Mouse (Mus musculus): ENCODE measurements around the gene Cckbr. TPM values are rescaled to one million over a fixed set of nuclear protein-coding genes. Genes with fewer than 3 reads are reported as not detected.

The Cckbr gene
- polyA plus RNA-seq, 1 experiment from 2014 or later = 0.87 TPM

DNA sequence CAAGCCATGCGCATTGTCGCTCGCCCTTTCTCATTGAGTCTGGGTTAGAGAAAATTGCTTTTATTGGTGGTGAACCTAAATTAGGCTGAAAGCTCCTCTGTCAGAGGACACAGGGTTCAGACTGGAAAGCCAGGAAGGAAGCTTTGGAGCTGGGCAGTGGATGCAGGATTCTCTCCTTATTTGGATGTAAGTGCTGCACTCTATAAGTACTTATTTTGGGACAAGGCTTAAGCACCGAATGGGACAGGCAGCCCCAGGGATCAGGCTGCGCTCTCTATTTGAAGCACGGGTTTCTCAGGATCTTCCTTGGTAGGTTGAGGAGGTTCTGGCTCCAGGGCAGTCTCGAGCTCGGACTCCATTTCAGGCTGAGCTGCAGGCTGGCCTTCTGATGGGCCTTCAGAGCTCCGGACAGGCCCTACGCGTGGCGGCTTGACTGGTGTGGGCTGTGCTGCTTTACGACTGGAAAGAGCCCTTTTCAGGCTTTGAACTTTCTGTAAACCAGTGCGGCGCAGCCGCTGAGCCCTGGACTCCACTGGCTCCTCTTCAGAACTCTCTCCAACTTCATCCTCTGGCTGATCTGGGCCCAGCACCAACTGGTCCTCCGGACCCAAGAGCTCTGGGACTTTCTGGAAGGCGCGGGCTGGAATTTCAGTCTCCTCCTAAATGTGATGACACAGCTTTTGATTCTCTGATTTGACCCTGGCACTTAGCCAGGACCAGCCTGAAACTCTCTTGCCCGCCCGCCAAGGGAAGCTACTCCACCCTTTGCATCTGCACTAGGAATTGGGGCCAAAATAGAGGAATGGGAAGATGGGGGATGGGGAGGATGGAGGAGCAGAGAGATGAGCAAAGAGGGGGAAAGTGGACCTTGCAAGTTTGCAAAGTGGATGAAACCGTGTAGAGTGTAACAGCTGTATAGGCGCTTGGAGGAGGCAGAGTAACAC, 55.3 kb downstream of the Cckbr start:
- H3K9me3 ChIP-seq = no peaks in the 10 kb centered on the region
- no peaks in the 10 kb centered on the region for H3K36me3 ChIP-seq (replicated peaks)
- peaks cover 27% of the 10 kb centered on the region for H3K4me1 ChIP-seq
- 66% methylated on average over 23 of the region's 23 CpGs for WGBS
- H3K4me3 ChIP-seq = peak overlapping the region; percentile 63
- H3K27ac ChIP-seq (replicated peaks) = no peak overlapping the region; the same call in 1 of the 2 replicates
- peaks cover 37% of the 10 kb centered on the region for H3K27me3 ChIP-seq (replicated peaks; ENCODE audit: low read depth, poor library complexity, severe bottlenecking)
- DNase-seq (ENCODE audit: low spot score) = no peak

DNA sequence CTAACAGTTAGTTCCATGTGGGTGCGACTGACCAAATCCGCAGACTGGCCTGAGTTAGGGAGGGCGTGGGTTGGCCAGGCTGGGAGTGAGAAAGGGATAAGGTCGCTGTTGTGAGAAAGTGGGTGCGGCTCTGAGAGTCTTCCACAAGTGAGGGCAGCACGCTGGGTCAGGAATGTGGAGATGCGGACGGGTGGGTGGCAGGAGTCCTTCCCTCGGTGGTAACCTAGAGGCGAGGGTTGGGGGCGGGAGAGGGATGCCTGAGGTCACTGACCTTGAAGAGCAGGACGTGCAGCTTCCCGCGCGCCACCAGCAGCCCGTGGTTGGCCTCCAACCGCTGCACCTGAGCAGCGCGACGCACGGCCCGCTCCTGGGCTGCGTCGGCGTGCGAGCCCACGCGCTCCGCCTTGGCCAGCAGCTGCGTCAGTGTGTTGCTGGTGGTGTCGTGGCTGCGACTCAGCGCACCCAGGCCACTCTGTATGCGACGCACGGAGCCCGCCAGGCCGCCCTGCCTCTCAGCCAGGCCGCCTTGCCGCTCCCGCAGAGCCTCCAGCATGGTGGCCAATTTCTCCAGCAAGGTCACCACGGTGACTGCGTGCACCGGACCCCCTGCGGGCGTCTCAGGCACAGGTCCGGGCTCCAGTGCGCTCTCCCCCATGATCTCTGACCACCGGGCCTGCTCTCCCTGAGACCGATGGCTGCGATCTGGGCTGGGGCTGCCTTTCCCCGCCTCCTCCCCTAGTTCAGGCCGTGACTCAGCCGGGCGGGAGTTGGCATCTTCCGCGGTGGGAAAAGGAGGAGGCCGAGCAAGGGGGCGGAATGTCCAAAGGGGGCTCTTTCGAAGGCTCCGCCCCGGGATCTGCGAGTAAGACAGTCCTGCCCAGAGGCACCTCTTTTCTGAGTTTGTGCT, 56.2 kb downstream of the Cckbr start, which contains the start of gene Cavin3:
Cavin3 (minus strand) TSS at position 796 of the 907 bp plus-strand sequence.
- peaks cover 27% of the 10 kb centered on the region for H3K4me1 ChIP-seq
- peak within 1 kb of the TSS; percentile 85 for H3K27ac ChIP-seq (replicated peaks)
- peak; percentile 74 for DNase-seq (ENCODE audit: low spot score)
- peak within 1 kb of the TSS; percentile 63 for H3K4me3 ChIP-seq
- WGBS = 3% methylated on average over 63 of the region's 63 CpGs
- peaks cover 37% of the 10 kb centered on the region for H3K27me3 ChIP-seq (replicated peaks; ENCODE audit: low read depth, poor library complexity, severe bottlenecking)
- H3K36me3 ChIP-seq (replicated peaks) = no peaks in the 10 kb centered on the region
- no peaks in the 10 kb centered on the region for H3K9me3 ChIP-seq

GRCm38 (mm10) chr7:105482426-105482825, 56.9 kb downstream of the Cckbr start:
- Histone ChIP-seq H3K9me3 (no peaks in the 10 kb centered on the region), H3K27me3 (replicated peaks; ENCODE audit: low read depth, poor library complexity, severe bottlenecking) (peaks cover 37% of the 10 kb centered on the region), H3K4me3 (peak overlapping the region; percentile 63), H3K27ac (replicated peaks) (peak overlapping the region; percentile 85), H3K4me1 (peaks cover 27% of the 10 kb centered on the region), H3K36me3 (replicated peaks) (no peaks in the 10 kb centered on the region)
- WGBS = 44% methylated on average over 8 of the region's 8 CpGs
- peak; percentile 47 for DNase-seq (ENCODE audit: low spot score)

DNA sequence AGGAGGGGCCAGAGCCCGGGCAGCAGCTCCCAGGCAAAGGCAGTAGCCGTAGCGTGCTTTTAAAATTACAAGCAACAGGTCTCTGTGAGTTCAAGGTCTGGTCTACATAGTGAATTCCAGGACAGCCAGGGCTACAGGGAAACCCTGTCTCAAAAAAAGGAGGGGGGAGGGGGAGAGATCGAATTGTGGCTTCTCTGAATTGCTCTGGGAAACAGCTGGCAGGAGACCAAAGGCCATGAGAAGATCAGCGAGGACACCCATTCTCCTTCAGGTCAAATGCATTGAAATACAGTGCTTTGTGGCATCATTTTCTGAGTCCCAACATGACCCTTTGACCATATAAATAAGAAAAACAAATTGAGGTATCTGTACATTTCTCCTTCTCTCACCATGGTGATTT, 59.5 kb downstream of the Cckbr start:
- H3K27ac ChIP-seq (replicated peaks) = no peak overlapping the region
- DNase-seq (ENCODE audit: low spot score) = no peak
- no peaks in the 10 kb centered on the region for H3K9me3 ChIP-seq
- H3K36me3 ChIP-seq (replicated peaks) = no peaks in the 10 kb centered on the region
- peaks cover 26% of the 10 kb centered on the region for H3K4me1 ChIP-seq
- H3K4me3 ChIP-seq = no peak overlapping the region
- H3K27me3 ChIP-seq (replicated peaks; ENCODE audit: low read depth, poor library complexity, severe bottlenecking) = peaks cover 33% of the 10 kb centered on the region
- WGBS = 73% methylated on average over 5 of the region's 5 CpGs

GRCm38 (mm10) chr7:105487104-105487876, 61.8 kb downstream of the Cckbr start:
- Histone ChIP-seq H3K9me3 (no peaks in the 10 kb centered on the region), H3K4me1 (peaks cover 4% of the 10 kb centered on the region), H3K36me3 (replicated peaks) (no peaks in the 10 kb centered on the region), H3K27ac (replicated peaks) (no peak overlapping the region), H3K4me3 (no peak overlapping the region), H3K27me3 (replicated peaks; ENCODE audit: low read depth, poor library complexity, severe bottlenecking) (peaks cover 10% of the 10 kb centered on the region)
- DNase-seq (ENCODE audit: low spot score) = no peak
- WGBS = 78% methylated on average over 6 of the region's 6 CpGs

GRCm38 (mm10) chr7:105497881-105498280, 72.3 kb downstream of the Cckbr start:
- Histone ChIP-seq H3K4me3 (no peak overlapping the region), H3K27me3 (replicated peaks; ENCODE audit: low read depth, poor library complexity, severe bottlenecking) (no peaks in the 10 kb centered on the region), H3K9me3 (no peaks in the 10 kb centered on the region), H3K4me1 (peaks cover 9% of the 10 kb centered on the region), H3K36me3 (replicated peaks) (no peaks in the 10 kb centered on the region), H3K27ac (replicated peaks) (no peak overlapping the region)
- WGBS = 89% methylated on average over 3 of the region's 3 CpGs
- DNase-seq (ENCODE audit: low spot score) = no peak

DNA sequence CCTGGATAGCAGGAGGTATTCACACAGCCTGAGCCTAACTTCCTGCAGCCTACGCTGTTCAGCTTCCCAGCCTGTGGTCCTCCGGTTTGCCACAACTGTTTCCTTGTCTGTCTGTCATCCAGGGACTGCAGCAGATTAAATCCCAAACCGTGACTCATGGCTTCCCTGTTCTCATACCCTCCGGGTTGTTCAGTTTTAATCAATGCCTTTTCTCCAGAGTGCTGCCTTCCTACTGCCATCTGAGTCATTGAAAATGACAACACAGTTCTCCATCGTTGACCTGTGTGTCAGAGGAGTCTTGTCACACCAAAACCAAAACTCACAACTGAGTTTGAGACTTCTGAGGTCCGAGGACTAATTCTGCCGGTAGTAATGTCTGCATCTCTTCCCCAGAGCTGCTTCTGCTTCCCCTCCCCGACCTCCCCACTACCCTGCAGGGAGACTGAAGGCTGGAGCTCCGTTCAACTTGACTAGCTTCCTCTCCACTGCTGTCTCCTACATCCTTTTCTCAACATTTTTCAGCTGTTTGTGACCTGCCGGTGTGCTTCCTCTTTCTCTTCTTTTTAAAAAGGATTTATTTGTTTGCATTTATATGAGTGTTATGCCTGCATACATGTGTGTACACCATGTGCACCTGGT, 73.4 kb downstream of the Cckbr start:
- Histone ChIP-seq H3K36me3 (replicated peaks) (no peaks in the 10 kb centered on the region), H3K4me3 (no peak overlapping the region), H3K27me3 (replicated peaks; ENCODE audit: low read depth, poor library complexity, severe bottlenecking) (no peaks in the 10 kb centered on the region), H3K27ac (replicated peaks) (no peak overlapping the region), H3K4me1 (peaks cover 9% of the 10 kb centered on the region), H3K9me3 (no peaks in the 10 kb centered on the region)
- no peak for DNase-seq (ENCODE audit: low spot score)
- WGBS = 43% methylated on average over 10 of the region's 10 CpGs

DNA sequence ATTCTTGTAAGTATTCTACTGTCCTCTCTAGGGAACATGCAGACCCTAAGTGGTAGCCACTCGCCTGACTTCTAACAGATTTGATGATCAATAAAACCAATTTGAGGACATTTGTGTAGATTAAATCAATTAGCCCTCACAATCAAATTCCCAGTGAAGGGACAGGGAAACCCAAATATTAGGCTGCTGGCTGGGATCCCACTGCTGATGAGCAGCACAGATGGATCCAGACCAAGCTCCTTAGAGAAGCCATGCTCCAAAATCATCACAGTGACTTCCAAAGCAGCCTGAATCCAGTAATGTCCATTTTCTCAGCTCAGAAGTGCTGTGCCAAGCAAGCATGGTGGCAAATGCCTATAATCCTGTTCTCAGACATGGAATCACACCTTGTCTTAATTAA, 74.1 kb downstream of the Cckbr start:
- Histone ChIP-seq H3K9me3 (no peaks in the 10 kb centered on the region), H3K4me3 (no peak overlapping the region), H3K27ac (replicated peaks) (no peak overlapping the region), H3K4me1 (peaks cover 9% of the 10 kb centered on the region), H3K27me3 (replicated peaks; ENCODE audit: low read depth, poor library complexity, severe bottlenecking) (no peaks in the 10 kb centered on the region), H3K36me3 (replicated peaks) (no peaks in the 10 kb centered on the region)
- no peak for DNase-seq (ENCODE audit: low spot score)
- WGBS = 89% methylated on average over 1 of the region's 1 CpGs

- Histone ChIP-seq H3K36me3 (replicated peaks) (no peaks in the 10 kb centered on the region), H3K4me1 (peaks cover 9% of the 10 kb centered on the region), H3K27ac (replicated peaks) (no peak overlapping the region), H3K9me3 (no peaks in the 10 kb centered on the region), H3K4me3 (no peak overlapping the region), H3K27me3 (replicated peaks; ENCODE audit: low read depth, poor library complexity, severe bottlenecking) (no peaks in the 10 kb centered on the region)
- DNase-seq (ENCODE audit: low spot score) = no peak
- 86% methylated on average over 4 of the region's 4 CpGs for WGBS
Observed at GRCm38 (mm10) chr7:105501984-105502383, 76.5 kb downstream of the Cckbr start.

DNA sequence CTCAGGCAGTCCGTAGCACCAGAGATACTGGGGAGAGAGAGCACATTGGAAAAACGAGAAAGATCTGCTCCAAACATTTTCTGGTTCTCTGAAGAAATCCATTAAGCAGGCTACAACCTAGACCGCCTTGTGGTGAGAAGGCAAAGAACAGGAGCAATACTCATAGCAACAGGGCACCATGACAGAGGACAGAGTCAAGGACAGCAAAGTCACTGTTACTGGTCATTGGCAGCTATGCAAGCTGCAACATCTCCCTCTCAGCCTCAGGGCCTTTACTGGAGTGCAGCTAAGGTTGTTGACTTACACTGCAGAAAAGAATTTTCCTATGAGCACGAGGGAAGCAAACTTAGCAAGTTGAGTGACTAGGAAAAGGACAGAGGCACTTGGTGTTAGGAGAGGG, 81.7 kb downstream of the Cckbr start:
- Histone ChIP-seq H3K4me1 (no peaks in the 10 kb centered on the region), H3K27me3 (replicated peaks; ENCODE audit: low read depth, poor library complexity, severe bottlenecking) (no peaks in the 10 kb centered on the region; the same call in 1 of the 2 replicates), H3K4me3 (no peak overlapping the region), H3K27ac (replicated peaks) (no peak overlapping the region), H3K9me3 (no peaks in the 10 kb centered on the region), H3K36me3 (replicated peaks) (no peaks in the 10 kb centered on the region)
- no peak for DNase-seq (ENCODE audit: low spot score)
- WGBS = 70% methylated on average over 4 of the region's 4 CpGs

DNA sequence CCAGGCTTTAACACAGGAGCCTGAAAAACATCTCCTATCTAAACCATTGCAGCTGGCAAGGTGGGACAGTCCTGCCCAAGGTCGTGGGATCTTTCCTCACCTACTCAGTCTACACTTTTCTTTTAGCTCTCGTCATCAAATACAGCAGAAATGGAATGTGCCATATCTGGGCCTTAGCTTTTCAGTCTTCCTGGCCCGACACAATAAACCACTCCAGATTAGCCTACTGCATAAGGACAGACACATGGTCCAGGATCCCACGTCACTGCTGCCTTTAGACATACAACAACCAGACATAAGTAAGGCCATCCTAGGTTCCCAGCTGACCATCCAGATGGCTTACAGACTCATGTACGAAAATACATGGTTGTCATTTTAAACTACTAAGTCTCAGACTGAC, 84.6 kb downstream of the Cckbr start:
- H3K27me3 ChIP-seq (replicated peaks; ENCODE audit: low read depth, poor library complexity, severe bottlenecking) = no peaks in the 10 kb centered on the region; the same call in 1 of the 2 replicates
- H3K9me3 ChIP-seq = no peaks in the 10 kb centered on the region

More for the DNA sequence above, 84.6 kb downstream of the Cckbr start:
- no peak for DNase-seq (ENCODE audit: low spot score)
- no peak overlapping the region for H3K27ac ChIP-seq (replicated peaks)
- H3K36me3 ChIP-seq (replicated peaks) = no peaks in the 10 kb centered on the region
- no peaks in the 10 kb centered on the region for H3K4me1 ChIP-seq
- WGBS = 85% methylated on average over 5 of the region's 5 CpGs
- H3K4me3 ChIP-seq = no peak overlapping the region

Data from embryonic facial prominence, embryonic 10.5 days (tissue).